Mouse (Mus musculus): ENCODE results near the gene Fggy. TPM values are rescaled to one million over a fixed set of nuclear protein-coding genes. Genes with fewer than 3 reads are reported as not detected.

Gene Fggy
- total and polyA plus RNA-seq, 3 experiments = not detected

GRCm38 (mm10) chr4:95667595-95667994 is 110.3 kb downstream of the Fggy start:
- H3K9me3 ChIP-seq (replicated peaks; ENCODE audit: insufficient read depth, low read length) = no peaks in the 10 kb centered on the region
- DNase-seq (ENCODE audit: low read depth, low spot score) = no peak
- no peaks in the 10 kb centered on the region for H3K36me3 ChIP-seq (ENCODE audit: control insufficient read depth in 1 of 2, insufficient read depth in 2 of 2, low read length in 2 of 2)
- TF ChIP-seq SMC3 (IDR thresholded peaks at IDR 0.05; ENCODE audit: low read depth, low read length) (no peak), ZKSCAN1 (IDR thresholded peaks at IDR 0.05; ENCODE audit: low read depth, low read length) (no peak), MEF2A (IDR thresholded peaks at IDR 0.05; ENCODE audit: extremely low read depth, insufficient replicate concordance, low read depth, low read length, poor library complexity, severe bottlenecking) (no peak), POLR2A (IDR thresholded peaks at IDR 0.05; ENCODE audit: control insufficient read depth in 1 of 2, insufficient read depth in 1 of 2, low read depth in 1 of 2, low read length in 2 of 2, poor library complexity in 1 of 2) (no peak), USF2 (IDR thresholded peaks at IDR 0.05; ENCODE audit: borderline replicate concordance in 1 of 2, insufficient read depth in 1 of 2, low read depth in 1 of 2, low read length in 2 of 2) (no peak), TBP (IDR thresholded peaks at IDR 0.05; ENCODE audit: low read depth, low read length) (no peak), MYB (IDR thresholded peaks at IDR 0.05; ENCODE audit: low read depth, low read length) (no peak), MYC (IDR thresholded peaks at IDR 0.05; ENCODE audit: low read depth, low read length) (no peak), POLR2AphosphoS2 (IDR thresholded peaks at IDR 0.05; ENCODE audit: low read length) (no peak), CHD1 (IDR thresholded peaks at IDR 0.05; ENCODE audit: low read depth, low read length) (no peak), KAT2A (conservative IDR thresholded peaks at IDR 0.05; ENCODE audit: low read depth, low read length) (no peak), MAX (IDR thresholded peaks at IDR 0.05; ENCODE audit: low read length) (no peak), CTCF (IDR thresholded peaks at IDR 0.05 in 2 of 3, conservative IDR thresholded peaks at IDR 0.05 in 1 of 3; ENCODE audit: control insufficient read depth in 1 of 3, insufficient read depth in 1 of 3, low read depth in 2 of 3, low read length in 3 of 3, poor library complexity in 1 of 3, severe bottlenecking in 1 of 3) (no peak)
- no peaks in the 10 kb centered on the region for H3K27me3 ChIP-seq (ENCODE audit: control insufficient read depth in 1 of 2, insufficient read depth in 2 of 2, low read length in 2 of 2)
- no peaks in the 10 kb centered on the region for H3K79me2 ChIP-seq (ENCODE audit: control insufficient read depth, insufficient read depth, low read length, poor library complexity)
- H3K4me3 ChIP-seq (ENCODE audit: control insufficient read depth in 1 of 2, insufficient read depth in 1 of 2, low read depth in 2 of 2, low read length in 2 of 2) = no peak overlapping the region
- H3K27ac ChIP-seq (ENCODE audit: control insufficient read depth, low read depth, low read length) = no peak overlapping the region
- no peak overlapping the region for H3K9ac ChIP-seq (ENCODE audit: control insufficient read depth, low read depth, low read length, poor library complexity, severe bottlenecking)
- no peaks in the 10 kb centered on the region for H3K4me1 ChIP-seq (ENCODE audit: control insufficient read depth in 1 of 2, insufficient read depth in 2 of 2, low read length in 2 of 2)

GRCm38 (mm10) chr4:95668543-95668942 is 111.2 kb downstream of the Fggy start:
- no peak overlapping the region for H3K4me3 ChIP-seq (ENCODE audit: control insufficient read depth in 1 of 2, insufficient read depth in 1 of 2, low read depth in 2 of 2, low read length in 2 of 2)
- no peak overlapping the region for H3K27ac ChIP-seq (ENCODE audit: control insufficient read depth, low read depth, low read length)
- H3K27me3 ChIP-seq (ENCODE audit: control insufficient read depth in 1 of 2, insufficient read depth in 2 of 2, low read length in 2 of 2) = no peaks in the 10 kb centered on the region
- H3K9ac ChIP-seq (ENCODE audit: control insufficient read depth, low read depth, low read length, poor library complexity, severe bottlenecking) = no peak overlapping the region
- H3K4me1 ChIP-seq (ENCODE audit: control insufficient read depth in 1 of 2, insufficient read depth in 2 of 2, low read length in 2 of 2) = no peaks in the 10 kb centered on the region
- no peak for DNase-seq (ENCODE audit: low read depth, low spot score)
- H3K9me3 ChIP-seq (replicated peaks; ENCODE audit: insufficient read depth, low read length) = no peaks in the 10 kb centered on the region
- H3K36me3 ChIP-seq (ENCODE audit: control insufficient read depth in 1 of 2, insufficient read depth in 2 of 2, low read length in 2 of 2) = no peaks in the 10 kb centered on the region
- no peak for TF ChIP-seq TBP (IDR thresholded peaks at IDR 0.05; ENCODE audit: low read depth, low read length)
- no peak for TF ChIP-seq POLR2A (IDR thresholded peaks at IDR 0.05; ENCODE audit: control insufficient read depth in 1 of 2, insufficient read depth in 1 of 2, low read depth in 1 of 2, low read length in 2 of 2, poor library complexity in 1 of 2)
- no peak for TF ChIP-seq POLR2AphosphoS2 (IDR thresholded peaks at IDR 0.05; ENCODE audit: low read length)
- TF ChIP-seq JUND (IDR thresholded peaks at IDR 0.05; ENCODE audit: low read depth, low read length) = no peak
- TF ChIP-seq MYC (IDR thresholded peaks at IDR 0.05; ENCODE audit: low read depth, low read length) = no peak
- no peak for TF ChIP-seq SMC3 (IDR thresholded peaks at IDR 0.05; ENCODE audit: low read depth, low read length)
- no peak for TF ChIP-seq ZC3H11A (IDR thresholded peaks at IDR 0.05; ENCODE audit: low read depth, low read length)
- TF ChIP-seq ETS1 (IDR thresholded peaks at IDR 0.05; ENCODE audit: low read depth, low read length) = no peak
- TF ChIP-seq CTCF (IDR thresholded peaks at IDR 0.05 in 2 of 3, conservative IDR thresholded peaks at IDR 0.05 in 1 of 3; ENCODE audit: control insufficient read depth in 1 of 3, insufficient read depth in 1 of 3, low read depth in 2 of 3, low read length in 3 of 3, poor library complexity in 1 of 3, severe bottlenecking in 1 of 3) = no peak
- no peak for TF ChIP-seq RCOR1 (IDR thresholded peaks at IDR 0.05; ENCODE audit: low read depth, low read length)
- no peak for TF ChIP-seq MAFK (IDR thresholded peaks at IDR 0.05; ENCODE audit: borderline replicate concordance, low read depth, low read length)
- no peak for TF ChIP-seq CHD2 (IDR thresholded peaks at IDR 0.05; ENCODE audit: low read length)
- no peak for TF ChIP-seq POLR2AphosphoS5 (IDR thresholded peaks at IDR 0.05; ENCODE audit: borderline replicate concordance, low read depth, low read length)
- TF ChIP-seq EP300 (IDR thresholded peaks at IDR 0.05; ENCODE audit: low read depth in 1 of 2, low read length in 2 of 2) = no peak
- no peak for TF ChIP-seq MAX (IDR thresholded peaks at IDR 0.05; ENCODE audit: low read length)
- no peak for TF ChIP-seq MEF2A (IDR thresholded peaks at IDR 0.05; ENCODE audit: extremely low read depth, insufficient replicate concordance, low read depth, low read length, poor library complexity, severe bottlenecking)
- TF ChIP-seq MYB (IDR thresholded peaks at IDR 0.05; ENCODE audit: low read depth, low read length) = no peak
- TF ChIP-seq RAD21 (IDR thresholded peaks at IDR 0.05; ENCODE audit: low read depth, low read length) = no peak
- H3K79me2 ChIP-seq (ENCODE audit: control insufficient read depth, insufficient read depth, low read length, poor library complexity) = no peaks in the 10 kb centered on the region
